Mouse (Mus musculus) testis, adult 2 months (tissue): ENCODE data around the gene Slc41a1. TPM values are rescaled to one million over a fixed set of nuclear protein-coding genes. Genes with fewer than 3 reads are reported as not detected.
A peak's percentile ranks its signal among the peaks of the same experiment; 100 is the strongest.

Experiments used
- H3K27ac ChIP-seq: fragments of 200-500 bp; 2 replicates; pipeline ENCODE4 v1.5.1; 2012; ENCODE audit warnings: low read depth, low read length; ENCODE audit not compliant: control insufficient read depth, insufficient read depth
- H3K27me3 ChIP-seq: fragments of 200-500 bp; 2 replicates; pipeline ENCODE4 v1.6.1; 2012; ENCODE audit warnings: mild to moderate bottlenecking, low read length, moderate library complexity; ENCODE audit not compliant: control insufficient read depth, insufficient read depth
- H3K36me3 ChIP-seq: fragments of 200-500 bp; 2 replicates; pipeline ENCODE4 v1.6.1; 2012; ENCODE audit warnings: mild to moderate bottlenecking, low read length; ENCODE audit not compliant: control insufficient read depth, insufficient read depth
- H3K4me1 ChIP-seq: fragments of 200-500 bp; 2 replicates; pipeline ENCODE4 v1.6.1; 2012; ENCODE audit warnings: low read length; ENCODE audit not compliant: control insufficient read depth, insufficient read depth
- H3K4me3 ChIP-seq: fragments of 200-500 bp; 2 replicates; pipeline ENCODE4 v1.5.1; 2012; ENCODE audit warnings: low read depth, mild to moderate bottlenecking, low read length, moderate library complexity, mixed read lengths; ENCODE audit not compliant: control insufficient read depth
- CTCF ChIP-seq: fragments of 200-500 bp; IDR thresholded peaks from 2 replicates; pipeline ENCODE4 v1.5.1; 2012; ENCODE audit warnings: low read depth, mild to moderate bottlenecking, inconsistent platforms, low read length, moderate library complexity; ENCODE audit not compliant: control insufficient read depth, insufficient read depth, insufficient replicate concordance
- POLR2A ChIP-seq: fragments of 200-500 bp; IDR thresholded peaks from 2 replicates; pipeline ENCODE4 v1.6.1; 2012; ENCODE audit warnings: low read depth, mild to moderate bottlenecking, inconsistent platforms, low read length, moderate library complexity; ENCODE audit not compliant: control insufficient read depth
- polyA plus RNA-seq: library from polyadenylated mRNA; depleted of rRNA; stranded (reverse); fragments of >200 nt; gene quantifications from 2 replicates; pipeline ENCODE4 v1.2.3, GENCODE M21; 2012

The Slc41a1 gene
- polyA plus RNA-seq, 1 experiment: 18.8 TPM

DNA sequence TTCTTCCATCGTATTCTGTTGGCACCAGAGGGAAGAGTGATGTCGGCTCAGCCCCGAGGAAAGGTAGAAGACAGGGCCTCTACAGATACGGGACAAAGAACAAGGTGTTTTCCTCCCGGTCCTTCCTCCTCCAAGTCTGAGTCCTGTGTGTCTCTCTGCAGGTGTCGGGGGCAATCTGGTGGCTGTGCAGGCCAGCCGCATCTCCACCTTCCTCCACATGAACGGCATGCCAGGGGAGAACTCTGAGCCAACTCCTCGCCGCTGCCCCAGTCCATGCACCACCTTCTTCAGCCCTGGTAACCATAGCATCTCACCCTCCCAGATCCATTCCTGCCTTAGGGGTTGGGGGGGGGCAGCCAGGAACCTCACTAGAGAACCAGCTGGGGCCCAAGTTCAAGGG, 16.5 kb downstream of the Slc41a1 start:
- no peak overlapping the region for H3K27ac ChIP-seq
- H3K4me1 ChIP-seq: no peaks in the 10 kb centered on the region
- no peak overlapping the region for H3K4me3 ChIP-seq
- H3K36me3 ChIP-seq: peaks cover 2% of the 10 kb centered on the region
- H3K27me3 ChIP-seq: no peaks in the 10 kb centered on the region
- TF ChIP-seq CTCF: no peak
- TF ChIP-seq POLR2A: no peak

DNA sequence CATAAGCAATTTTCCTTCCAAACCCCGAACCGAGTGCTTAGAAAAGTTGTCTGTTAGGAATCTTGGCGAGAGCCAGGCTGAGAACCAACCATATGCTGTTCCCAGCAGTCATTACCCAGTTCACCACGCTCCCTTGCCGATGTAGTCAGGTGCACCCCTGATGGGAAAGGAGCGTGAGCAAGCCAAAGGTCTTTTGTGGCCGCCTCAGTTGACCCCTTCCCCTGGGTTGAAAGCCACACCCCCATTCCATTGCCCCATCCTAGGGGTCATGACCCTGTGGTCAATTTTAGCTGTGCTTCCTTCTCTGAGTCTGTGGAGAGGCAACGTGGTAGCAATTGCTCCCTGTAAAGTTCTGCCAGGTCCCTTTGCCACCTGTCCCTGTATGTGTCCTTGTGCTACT, 17.6 kb downstream of the Slc41a1 start:
- no peak for TF ChIP-seq POLR2A
- no peak for TF ChIP-seq CTCF
- Histone ChIP-seq H3K36me3 (peaks cover 2% of the 10 kb centered on the region), H3K4me1 (no peaks in the 10 kb centered on the region), H3K27ac (no peak overlapping the region), H3K27me3 (no peaks in the 10 kb centered on the region), H3K4me3 (no peak overlapping the region)

DNA sequence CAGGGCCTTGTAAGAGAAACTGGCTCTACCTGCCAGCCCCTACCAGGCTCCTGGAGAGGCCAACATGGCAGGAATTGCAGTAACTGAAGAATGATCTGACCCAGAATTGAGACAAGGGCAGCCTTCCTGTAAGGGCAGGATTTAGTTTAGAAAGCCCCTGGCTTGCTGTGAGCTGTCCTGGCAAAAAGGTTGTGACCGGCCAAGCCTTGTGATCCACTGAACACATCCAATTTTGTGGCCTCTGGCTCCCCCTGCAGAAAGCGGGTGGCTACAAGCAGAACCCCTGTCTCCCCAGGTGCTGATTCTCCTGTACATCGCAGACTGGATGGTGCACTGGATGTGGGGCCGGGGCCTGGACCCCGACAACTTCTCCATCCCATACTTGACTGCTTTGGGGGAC, 19.0 kb downstream of the Slc41a1 start:
- H3K4me3 ChIP-seq: no peak overlapping the region
- peak; percentile 45; the same call in 1 of the 2 replicates for TF ChIP-seq CTCF
- no peak for TF ChIP-seq POLR2A
- no peaks in the 10 kb centered on the region for H3K27me3 ChIP-seq
- peaks cover 2% of the 10 kb centered on the region for H3K36me3 ChIP-seq
- no peak overlapping the region for H3K27ac ChIP-seq
- H3K4me1 ChIP-seq: no peaks in the 10 kb centered on the region

DNA sequence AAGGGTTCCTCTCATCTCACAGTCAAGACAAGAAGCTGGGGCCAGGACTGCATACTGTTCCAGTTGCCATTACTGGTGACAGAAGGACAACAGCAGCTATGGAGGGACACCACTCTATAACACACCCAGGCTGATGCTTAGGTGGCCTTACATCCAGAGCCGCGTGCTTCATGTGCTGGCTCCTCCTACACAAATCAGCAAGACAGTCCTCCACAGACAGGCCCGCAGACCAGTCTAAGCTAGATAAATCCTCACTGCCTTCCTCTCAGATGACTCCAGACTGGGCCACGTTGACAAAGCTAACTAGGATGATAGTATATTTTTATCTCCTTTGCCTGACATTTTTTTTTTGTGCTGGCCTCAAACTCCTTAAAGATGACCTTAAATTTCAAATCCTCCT, 34.5 kb downstream of the Slc41a1 start:
- Histone ChIP-seq H3K4me1 (no peaks in the 10 kb centered on the region), H3K27me3 (no peaks in the 10 kb centered on the region), H3K4me3 (no peak overlapping the region), H3K36me3 (no peaks in the 10 kb centered on the region), H3K27ac (no peak overlapping the region)
- TF ChIP-seq CTCF (no peak), POLR2A (no peak)

DNA sequence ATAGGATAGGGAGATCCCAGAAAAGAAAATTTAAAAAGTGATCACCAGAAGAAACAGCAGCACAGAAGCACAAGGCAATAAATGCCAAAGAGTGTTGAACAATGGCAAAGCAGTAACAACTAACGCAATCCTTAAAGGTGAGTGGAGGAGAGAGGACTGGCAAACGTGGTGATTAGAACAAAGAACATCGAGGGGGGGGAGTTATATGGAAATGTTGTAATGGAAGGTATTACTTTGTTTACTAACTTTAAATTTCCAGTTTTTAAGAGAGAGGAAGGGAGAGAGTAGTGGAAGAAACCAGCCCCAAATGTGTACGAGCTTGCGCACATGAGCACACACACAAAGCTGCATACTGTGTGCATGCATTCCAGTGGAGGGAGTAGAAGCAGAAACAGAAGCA, 38.3 kb downstream of the Slc41a1 start:
- no peaks in the 10 kb centered on the region for H3K27me3 ChIP-seq
- H3K36me3 ChIP-seq: no peaks in the 10 kb centered on the region
- TF ChIP-seq CTCF: no peak
- no peak for TF ChIP-seq POLR2A
- H3K27ac ChIP-seq: no peak overlapping the region
- no peak overlapping the region for H3K4me3 ChIP-seq
- peaks cover 5% of the 10 kb centered on the region for H3K4me1 ChIP-seq

DNA sequence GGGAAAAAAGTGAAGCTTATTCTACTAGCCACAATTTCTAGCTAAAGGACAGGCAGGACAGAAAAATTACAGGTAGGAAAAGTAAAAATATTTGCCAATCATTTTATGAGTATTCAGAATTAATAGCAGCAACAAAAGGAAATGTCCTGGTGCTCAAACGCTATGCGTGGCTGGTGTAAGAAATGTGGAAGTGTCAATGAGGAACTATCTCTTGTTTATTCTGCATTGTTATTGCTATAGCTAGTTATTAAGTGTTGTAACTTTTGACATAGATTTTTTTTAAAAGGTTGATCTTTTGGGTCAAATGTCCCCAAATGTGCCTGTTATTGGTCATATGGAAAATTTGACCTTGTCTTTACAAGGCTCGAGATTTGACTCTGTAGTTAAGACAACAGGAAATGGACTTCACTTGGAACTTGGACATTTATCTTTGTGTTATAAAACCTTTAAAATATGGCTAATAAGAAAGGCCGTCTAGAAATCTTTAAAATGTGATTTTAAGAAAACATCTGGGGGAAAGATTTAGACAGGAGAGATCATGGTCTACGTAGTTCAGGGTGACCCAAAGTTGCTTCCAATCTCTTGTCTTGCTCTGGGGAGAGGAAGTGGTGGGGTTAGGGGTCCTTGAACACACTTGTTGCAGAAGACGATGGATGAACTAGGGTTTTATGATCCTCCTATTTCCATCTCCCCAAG, 39.2 kb downstream of the Slc41a1 start:
- Histone ChIP-seq H3K4me3 (no peak overlapping the region), H3K27me3 (no peaks in the 10 kb centered on the region), H3K4me1 (peaks cover 5% of the 10 kb centered on the region), H3K27ac (no peak overlapping the region), H3K36me3 (no peaks in the 10 kb centered on the region)
- no peak for TF ChIP-seq POLR2A
- no peak for TF ChIP-seq CTCF

DNA sequence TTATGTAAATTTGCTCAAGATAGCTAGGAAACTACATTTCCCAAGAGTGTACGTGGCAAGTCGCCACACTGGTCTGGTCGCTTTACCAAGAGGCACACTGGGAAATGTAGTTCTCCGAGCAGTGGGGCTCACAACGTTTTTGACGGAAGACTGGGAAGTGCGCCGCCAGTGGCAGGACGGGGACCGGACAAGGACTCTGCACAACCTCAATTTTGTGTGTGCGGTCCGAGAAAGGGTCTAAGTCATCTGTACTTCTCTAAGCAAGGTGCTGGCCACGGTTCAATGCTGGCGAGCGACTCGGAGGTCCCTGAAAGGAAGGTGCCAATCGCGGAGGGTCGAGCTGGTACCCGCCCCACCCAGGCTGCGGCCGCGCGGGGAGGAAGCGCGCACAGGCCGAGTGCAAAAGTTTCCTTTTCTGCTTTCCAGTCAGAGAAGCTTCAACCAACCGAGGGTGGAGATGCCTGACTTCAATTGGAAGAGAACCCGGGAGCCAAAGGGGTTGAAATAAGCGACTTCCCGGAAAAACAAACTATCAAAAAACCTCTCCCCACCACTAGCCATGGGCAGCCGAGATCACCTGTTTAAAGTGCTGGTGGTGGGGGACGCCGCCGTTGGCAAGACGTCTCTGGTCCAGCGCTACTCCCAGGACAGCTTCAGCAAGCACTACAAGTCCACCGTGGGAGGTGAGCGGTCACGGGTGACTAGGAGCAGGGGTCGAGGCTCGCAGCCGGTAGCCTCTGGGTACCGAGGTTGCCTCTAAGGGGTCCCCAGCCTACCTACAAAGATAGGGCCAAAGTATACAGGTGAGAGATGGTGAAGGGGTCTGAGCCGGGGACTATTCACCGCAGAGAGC, 40.0 kb downstream of the Slc41a1 start, which contains the start of gene Rab29:
Gene Rab29 (plus strand): TSS at position 132 of the 853 bp plus-strand sequence.
- Histone ChIP-seq H3K4me1 (peaks cover 5% of the 10 kb centered on the region), H3K4me3 (peak within 1 kb of the TSS; percentile 89), H3K36me3 (no peaks in the 10 kb centered on the region), H3K27me3 (no peaks in the 10 kb centered on the region), H3K27ac (no peak within 1 kb of the TSS)
- no peak; the same call in 1 of the 2 replicates for TF ChIP-seq POLR2A
- peak; percentile 85; the same call in 1 of the 2 replicates for TF ChIP-seq CTCF
